Mouse (Mus musculus) inflammation-experienced regulatory T-cells, adult 6 months (primary cell): ENCODE measurements around the gene Mgat4e. TPM values are rescaled to one million over a fixed set of nuclear protein-coding genes. Genes with fewer than 3 reads are reported as not detected.

Experiments
- ATAC-seq: one replicate; pipeline ENCODE4 v1.8.0; 2017
- polyA plus RNA-seq, 3 experiments: library from polyadenylated mRNA; unstranded; fragments of 100-300 nt; shearing (Covaris generic); gene quantifications; one replicate each; pipeline ENCODE4 v1.2.1; 2017

Mgat4e gene
- polyA plus RNA-seq, 3 experiments from 2014 or later, result not detected

DNA sequence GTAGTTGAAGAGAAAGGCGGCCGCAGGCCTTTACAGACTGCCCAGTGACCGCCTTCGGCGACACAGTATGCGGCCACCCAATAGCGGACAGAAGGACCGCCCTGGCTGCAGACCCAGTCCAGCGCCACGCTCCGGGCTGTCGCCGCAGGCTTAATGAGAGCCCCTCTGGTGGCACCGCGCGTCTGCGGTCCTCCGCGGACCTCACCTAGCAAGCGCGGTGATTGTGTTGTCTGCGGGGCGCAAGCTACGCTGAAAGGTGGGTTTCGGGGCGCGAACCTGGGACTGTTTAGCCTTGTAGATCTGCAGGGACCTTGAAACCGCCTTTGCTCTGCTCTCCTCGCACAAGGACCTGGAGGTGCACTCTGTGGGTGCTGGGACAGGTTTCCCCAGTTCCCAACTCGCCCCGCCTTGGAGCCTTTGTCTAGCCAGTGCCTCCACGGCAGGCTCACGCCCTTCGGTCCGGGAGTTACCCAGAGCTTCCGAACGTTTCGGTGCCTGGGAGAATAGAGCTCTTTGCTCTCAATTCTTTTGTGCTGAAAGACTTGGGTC lies 36.1 kb downstream of the Mgat4e start:
- no peak for ATAC-seq

DNA sequence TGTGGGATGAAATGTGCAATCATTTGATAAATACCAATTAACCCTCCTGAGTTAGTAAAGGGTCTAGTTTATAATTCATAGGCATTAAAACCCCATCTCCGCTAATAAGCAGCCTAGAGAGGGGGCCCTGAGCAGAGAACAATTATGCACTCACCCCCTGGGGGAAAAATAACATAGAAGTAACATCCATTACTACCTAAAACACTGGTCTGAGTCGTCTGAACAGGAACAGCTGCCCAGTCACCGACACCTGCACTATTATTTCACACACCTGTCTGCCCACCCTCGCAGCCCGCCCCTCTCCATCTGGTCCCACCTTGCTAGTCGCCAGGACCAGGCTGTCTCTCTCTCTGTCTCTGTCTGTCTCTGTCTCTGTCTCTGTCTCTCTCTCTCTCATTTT lies 36.9 kb downstream of the Mgat4e start:
- no peak for ATAC-seq

- ATAC-seq, result no peak
Observed at GRCm38 (mm10) chr1:134512183-134512582, 37.3 kb downstream of the Mgat4e start.

DNA sequence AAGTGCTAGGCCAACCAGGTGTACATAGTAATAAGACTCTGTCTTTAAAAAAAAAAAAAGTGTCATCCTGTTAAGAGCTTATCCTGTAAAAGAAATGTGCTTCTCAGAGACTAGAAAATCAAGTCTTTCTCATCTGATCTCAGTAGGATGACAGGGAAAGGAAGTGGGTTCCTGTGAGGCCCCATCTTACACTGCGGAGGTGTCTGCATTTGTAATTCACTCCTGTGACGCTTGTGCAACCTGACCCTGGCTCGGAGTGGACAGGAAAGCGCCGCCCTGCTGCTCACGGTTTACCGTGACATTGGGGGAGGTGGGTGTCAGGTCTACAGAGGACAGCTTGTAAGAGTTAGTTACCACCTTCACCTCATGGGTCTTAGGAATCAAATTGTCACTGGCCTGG lies 39.5 kb downstream of the Mgat4e start:
- peak; percentile 92 for ATAC-seq

DNA sequence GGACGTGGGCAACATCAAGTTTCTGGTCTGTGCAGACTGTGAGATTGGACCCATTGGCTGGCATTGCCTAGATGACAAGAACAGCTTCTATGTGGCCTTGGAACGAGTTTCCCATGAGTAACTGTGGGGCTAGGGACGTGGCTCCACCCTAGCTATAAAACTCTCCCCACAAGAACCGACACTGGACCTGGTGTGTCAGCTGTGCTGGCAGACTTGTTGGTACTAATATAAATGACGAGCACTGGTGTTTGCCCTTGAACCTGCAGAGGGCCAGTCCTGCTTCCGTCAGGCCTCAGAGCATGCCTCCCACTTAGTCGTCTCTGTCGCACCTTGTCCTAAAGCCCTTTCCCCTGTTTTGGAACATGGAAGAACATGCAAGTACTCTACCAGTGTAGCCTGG lies 43.3 kb downstream of the Mgat4e start:
- no peak for ATAC-seq

GRCm38 (mm10) chr1:134500916-134501315 lies 48.6 kb downstream of the Mgat4e start:
- ATAC-seq, result no peak

DNA sequence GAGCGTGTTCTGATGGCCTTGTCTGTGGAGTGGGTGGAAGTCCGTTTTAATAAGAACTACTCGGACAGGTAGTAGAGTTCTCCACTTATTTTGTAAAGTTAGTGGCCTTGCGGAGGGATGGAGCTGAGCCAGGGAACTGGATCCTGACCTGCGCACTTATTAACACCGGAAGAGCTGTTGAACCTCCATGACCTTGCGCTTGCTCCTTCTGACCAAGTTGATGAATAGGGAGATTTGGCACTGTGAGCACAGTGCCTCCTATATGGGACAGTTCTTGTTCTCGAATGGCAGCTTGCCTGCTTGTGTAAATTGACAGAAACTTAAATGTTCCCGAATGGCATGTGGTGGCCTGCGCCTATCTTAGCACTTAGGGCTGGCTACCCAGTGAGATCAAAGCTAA lies 53.5 kb downstream of the Mgat4e start:
- no peak for ATAC-seq

DNA sequence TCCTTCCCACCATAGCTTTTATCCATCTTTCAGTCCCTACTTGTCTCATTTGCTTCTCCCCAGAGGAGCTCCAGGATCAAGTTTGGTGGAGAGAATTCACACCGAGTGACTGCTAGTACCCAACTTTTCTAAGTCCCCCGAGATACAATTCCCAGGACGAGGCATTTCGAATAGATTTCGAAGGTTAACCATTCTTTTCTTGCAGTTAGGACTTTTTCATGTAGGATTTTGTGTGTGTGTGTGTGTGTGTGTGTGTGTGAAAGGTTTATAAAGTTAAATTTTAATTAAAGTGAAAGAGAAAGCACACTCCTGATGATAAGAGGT lies 54.3 kb downstream of the Mgat4e start:
- no peak for ATAC-seq

- peak; percentile 95 for ATAC-seq
Observed at GRCm38 (mm10) chr1:134494428-134495215, 54.9 kb downstream of the Mgat4e start, which contains the start of gene Rabif. TSS of gene Rabif (plus strand) at chr1:134494648.

GRCm38 (mm10) chr1:134493956-134494355 lies 55.5 kb downstream of the Mgat4e start:
- ATAC-seq, result peak; percentile 18

DNA sequence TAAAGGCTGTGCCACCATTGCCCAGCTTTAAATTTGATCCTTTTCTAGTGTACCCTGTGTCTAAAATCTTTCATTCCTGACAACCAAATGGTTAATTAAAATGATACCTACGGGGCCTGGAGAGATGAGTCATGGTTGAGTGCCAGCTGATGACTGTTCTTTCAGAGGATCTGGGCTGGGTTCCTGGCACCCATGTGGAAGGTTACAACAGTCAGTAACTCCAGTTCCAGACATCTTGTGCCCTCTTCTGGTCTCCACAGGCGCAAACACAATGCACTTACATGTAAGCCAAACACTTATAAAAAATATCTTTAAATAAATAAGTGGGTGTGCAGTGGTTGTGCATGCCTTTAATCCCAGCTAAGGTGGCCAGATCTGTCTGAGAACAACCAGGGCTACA lies 56.0 kb downstream of the Mgat4e start:
- no peak for ATAC-seq

DNA sequence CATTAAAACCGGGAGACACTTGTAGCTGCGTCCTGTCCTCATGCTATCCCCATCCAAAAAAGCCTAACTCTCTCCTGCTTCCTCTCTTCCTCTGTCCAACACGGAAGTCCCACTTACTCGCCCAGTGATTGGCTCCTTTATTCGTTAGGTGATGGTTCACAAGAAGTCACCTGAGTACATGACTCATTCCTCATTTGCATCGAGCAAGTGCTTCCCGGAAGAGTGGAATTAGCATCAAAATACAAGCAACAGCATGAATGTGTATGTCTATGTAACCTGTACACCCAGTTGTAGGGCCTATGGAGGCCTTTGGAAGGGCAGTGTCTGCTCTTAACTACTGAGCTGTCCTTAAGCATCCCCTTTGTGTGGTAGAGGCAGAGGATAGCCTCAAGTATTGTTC lies 57.2 kb downstream of the Mgat4e start:
- no peak for ATAC-seq

Other genes with a start within 250 kb of the Mgat4e start
- gene Ppfia4, start 216.8 kb downstream of the Mgat4e start, polyA plus RNA-seq, result 1 to 10 TPM in 1 of 3 experiments, under 1 TPM in 1, not detected in 1; 0.24 to 1.4 TPM
- 10 to 100 TPM; 25.8 to 26.9 (median 26.6) TPM for gene Tmem183a, start 187.7 kb downstream of the Mgat4e start, polyA plus RNA-seq
- gene 4933406M09Rik, start 163.7 kb downstream of the Mgat4e start, polyA plus RNA-seq, result not detected
- 10 to 100 TPM; 15.3 to 29.6 (median 23.0) TPM for gene Cyb5r1, start 144.1 kb downstream of the Mgat4e start, polyA plus RNA-seq
- gene Adipor1, start 134.3 kb downstream of the Mgat4e start, polyA plus RNA-seq, result 10 to 100 TPM; 25.7 to 45.5 (median 33.0) TPM
- 10 to 100 TPM in 2 of 3 experiments, 1 to 10 TPM in 1; 8.7 to 15.5 (median 12.7) TPM for gene Klhl12, start 94.2 kb downstream of the Mgat4e start, polyA plus RNA-seq
- gene Rabif, start 55.0 kb downstream of the Mgat4e start, polyA plus RNA-seq, result 10 to 100 TPM; 40.2 to 42.7 (median 41.7) TPM
- gene Kdm5b, start 10.5 kb upstream of the Mgat4e start, polyA plus RNA-seq, result 10 to 100 TPM in 2 of 3 experiments, 1 to 10 TPM in 1; 6.4 to 19.8 (median 16.5) TPM
- under 1 TPM; 0.10 to 0.44 (median 0.11) TPM for gene Syt2, start 97.0 kb upstream of the Mgat4e start, polyA plus RNA-seq